Mouse (Mus musculus) cerebellum, adult 2 months (tissue): ENCODE measurements around the gene Pitpnb. TPM values are rescaled to one million over a fixed set of nuclear protein-coding genes. Genes with fewer than 3 reads are reported as not detected.

Source experiments
- DNase-seq, 2 experiments: peaks; one replicate each; pipeline ENCODE4 v3.0.0; 2021
- H3K27ac ChIP-seq: fragments of 200-500 bp; 2 replicates; pipeline ENCODE4 v1.5.1; 2012; ENCODE audit warnings: low read length, control low read depth, inconsistent platforms; ENCODE audit not compliant: insufficient read depth
- H3K27me3 ChIP-seq: fragments of 200-500 bp; 2 replicates; pipeline ENCODE4 v1.6.1; 2012; ENCODE audit warnings: inconsistent platforms, mild to moderate bottlenecking, low read length, moderate library complexity; ENCODE audit not compliant: control insufficient read depth, insufficient read depth
- H3K4me1 ChIP-seq: fragments of 200-500 bp; 2 replicates; pipeline ENCODE4 v1.6.1; 2011; ENCODE audit warnings: low read length; ENCODE audit not compliant: control insufficient read depth, insufficient read depth
- H3K4me3 ChIP-seq: fragments of 200-500 bp; replicated peaks from 2 replicates; pipeline ENCODE3; 2011; ENCODE audit warnings: mild to moderate bottlenecking, low read depth, low read length, control low read depth; ENCODE audit not compliant: insufficient read depth
- CTCF ChIP-seq: fragments of 200-500 bp; IDR thresholded peaks from 2 replicates; pipeline ENCODE4 v1.5.1; 2011; ENCODE audit warnings: low read depth, mild to moderate bottlenecking, control low read depth, low read length, moderate library complexity, borderline replicate concordance; ENCODE audit not compliant: insufficient read depth
- POLR2A ChIP-seq: fragments of 200-500 bp; IDR thresholded peaks from 2 replicates; pipeline ENCODE4 v1.6.1; 2011; ENCODE audit warnings: low read length, control low read depth, borderline replicate concordance; ENCODE audit not compliant: insufficient read depth
- WGBS: fragments of 180-500 bp; shearing (Covaris S2); methylation state at CpG from one replicate; pipeline ENCODE4 v1.1.7; 2018; 5-methylcytosine and 5-hydroxymethylcytosine counted together
- polyA plus RNA-seq: library from polyadenylated mRNA; depleted of rRNA; stranded (reverse); fragments of >200 nt; gene quantifications from 2 replicates; pipeline ENCODE4 v1.2.3, GENCODE M21; 2012; rRNA removed

Gene Pitpnb
- polyA plus RNA-seq, 1 experiment = 71.6 TPM

DNA sequence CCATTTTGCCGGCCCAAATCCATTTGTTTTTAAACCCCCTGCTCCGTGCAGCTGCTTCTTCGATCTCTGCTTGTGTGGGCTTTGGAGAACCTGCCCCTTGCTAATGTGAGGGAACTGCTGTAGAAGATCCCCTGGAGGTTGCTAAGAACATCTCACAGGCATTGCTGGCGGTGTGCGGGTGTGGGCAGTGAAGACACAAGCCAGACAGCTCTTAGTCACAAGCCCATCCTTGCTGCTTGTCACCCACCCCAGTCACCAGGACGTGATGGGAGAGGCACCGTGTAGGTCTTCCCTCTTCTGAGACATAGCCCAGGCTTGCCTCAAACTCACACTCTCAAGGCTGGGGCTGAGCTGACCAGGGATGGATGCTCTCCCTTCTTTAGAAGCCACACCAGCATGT lies 106.6 kb downstream of the Pitpnb start:
- DNase-seq = no peak
- Histone ChIP-seq H3K27me3 (no peaks in the 10 kb centered on the region), H3K27ac (no peak overlapping the region), H3K4me1 (no peaks in the 10 kb centered on the region), H3K4me3 (no peak overlapping the region)
- no peak for TF ChIP-seq CTCF
- TF ChIP-seq POLR2A = no peak
- WGBS = 45% methylated on average over 7 of the region's 7 CpGs

Other genes with a start within 250 kb of the Pitpnb start
- 2.4 and 3.3 TPM in 2 replicates for gene Mn1, start 86.6 kb downstream of the Pitpnb start, polyA plus RNA-seq